Mouse (Mus musculus) lung, embryonic 14.5 days (tissue): ENCODE measurements at regions not wholly inside any gene's neighbourhood (a gene's known extent, or its start where the extent isn't known, plus 50 kb on each side); places are given as distances from the start of the nearest gene placed in this dataset.

Experiments
- ATAC-seq: fragments of 200-750 bp; cut with Nextera tagmentation; 2 replicates; pipeline ENCODE4 v1.8.0; 2017; ENCODE audit warnings: mild to moderate bottlenecking, moderate TSS enrichment, moderate library complexity; ENCODE audit not compliant: insufficient read depth
- DNase-seq: peaks from one replicate; pipeline ENCODE4 v3.0.0-alpha.2; 2015
- H3K27ac ChIP-seq: fragments of 300-500 bp; sonication (generic); 2 replicates; pipeline ENCODE4 v1.5.1; 2014; ENCODE audit warnings: low read depth, mild to moderate bottlenecking, moderate library complexity
- H3K27me3 ChIP-seq: fragments of 300-500 bp; sonication (generic); 2 replicates; pipeline ENCODE4 v1.6.1; 2014; ENCODE audit warnings: low read length, control low read depth; ENCODE audit not compliant: insufficient read depth
- H3K36me3 ChIP-seq: fragments of 300-500 bp; sonication (generic); 2 replicates; pipeline ENCODE4 v1.6.1; 2014; ENCODE audit warnings: control low read depth; ENCODE audit not compliant: insufficient read depth
- H3K4me1 ChIP-seq: fragments of 300-500 bp; sonication (generic); 2 replicates; pipeline ENCODE4 v1.6.1; 2014; ENCODE audit warnings: antibody characterized with exemption, control low read depth; ENCODE audit not compliant: insufficient read depth
- H3K4me2 ChIP-seq: fragments of 300-500 bp; sonication (generic); 2 replicates; pipeline ENCODE4 v1.6.1; 2014; ENCODE audit warnings: mild to moderate bottlenecking
- H3K4me3 ChIP-seq: fragments of 300-500 bp; sonication (generic); 2 replicates; pipeline ENCODE4 v1.5.1; 2014; ENCODE audit warnings: low read depth, low read length
- H3K9ac ChIP-seq: fragments of 300-500 bp; sonication (generic); 2 replicates; pipeline ENCODE4 v1.6.1; 2014
- H3K9me3 ChIP-seq: fragments of 300-500 bp; sonication (generic); 2 replicates; pipeline ENCODE4 v1.6.1; 2016; ENCODE audit warnings: low read depth, low read length, control low read depth
- CTCF ChIP-seq: IDR thresholded peaks from 2 replicates; pipeline ENCODE4 v1.5.1; 2016; ENCODE audit warnings: antibody characterized with exemption, low read depth
- WGBS: fragments of 180-500 bp; shearing (Covaris S2); extraction: QIAGEN DNeasy Blood & Tissue Kit; methylation state at CpG from one replicate; pipeline ENCODE4 v1.1.7; 2014; 5-methylcytosine and 5-hydroxymethylcytosine counted together

- Histone ChIP-seq H3K9ac (no peak overlapping the region), H3K27ac (no peak overlapping the region), H3K9me3 (no peaks in the 10 kb centered on the region), H3K4me1 (no peaks in the 10 kb centered on the region), H3K36me3 (no peaks in the 10 kb centered on the region), H3K27me3 (no peaks in the 10 kb centered on the region), H3K4me2 (no peak overlapping the region), H3K4me3 (no peak overlapping the region)
- ATAC-seq (no peak), DNase-seq (no peak)
- 89% methylated on average over 13 of the region's 13 CpGs for WGBS
- no peak for TF ChIP-seq CTCF
These were observed 457.1 kb downstream of the Tmem38b start for GRCm38 (mm10) chr4:54282934-54283333.

- Histone ChIP-seq H3K4me1 (no peaks in the 10 kb centered on the region), H3K4me2 (no peak overlapping the region), H3K36me3 (no peaks in the 10 kb centered on the region), H3K9me3 (no peaks in the 10 kb centered on the region), H3K27ac (no peak overlapping the region), H3K4me3 (no peak overlapping the region), H3K27me3 (no peaks in the 10 kb centered on the region), H3K9ac (no peak overlapping the region)
- DNase-seq (no peak), ATAC-seq (no peak)
- 73% methylated on average over 1 of the region's 1 CpGs for WGBS
- peak; percentile 15; the same call in 1 of the 2 replicates for TF ChIP-seq CTCF
These were observed 488.0 kb downstream of the Tmem38b start for GRCm38 (mm10) chr4:54313804-54314203.

- no peaks in the 10 kb centered on the region for H3K4me1 ChIP-seq
- no peak overlapping the region for H3K27ac ChIP-seq
- no peak overlapping the region for H3K4me3 ChIP-seq
- no peak for DNase-seq
- 59% methylated on average over 5 of the region's 5 CpGs for WGBS
- no peak for ATAC-seq
- TF ChIP-seq CTCF, result no peak
- no peaks in the 10 kb centered on the region for H3K36me3 ChIP-seq
- no peaks in the 10 kb centered on the region for H3K9me3 ChIP-seq
- no peak overlapping the region for H3K4me2 ChIP-seq
- H3K27me3 ChIP-seq, result no peaks in the 10 kb centered on the region
- no peak overlapping the region for H3K9ac ChIP-seq
These were observed 499.0 kb downstream of the Tmem38b start for GRCm38 (mm10) chr4:54324851-54325250.

- H3K4me1 ChIP-seq, result no peaks in the 10 kb centered on the region; the same call in 1 of the 2 replicates
- no peak for DNase-seq
- H3K4me3 ChIP-seq, result no peak overlapping the region
- H3K9ac ChIP-seq, result no peak overlapping the region
- no peak overlapping the region for H3K27ac ChIP-seq
- H3K4me2 ChIP-seq, result no peak overlapping the region
- H3K36me3 ChIP-seq, result no peaks in the 10 kb centered on the region
- no peaks in the 10 kb centered on the region for H3K27me3 ChIP-seq
- no peaks in the 10 kb centered on the region for H3K9me3 ChIP-seq
- TF ChIP-seq CTCF, result no peak
- 67% methylated on average over 5 of the region's 5 CpGs for WGBS
- no peak for ATAC-seq
These were observed 502.4 kb downstream of the Tmem38b start for GRCm38 (mm10) chr4:54328273-54328672.

- Histone ChIP-seq H3K9ac (no peak overlapping the region), H3K27me3 (no peaks in the 10 kb centered on the region), H3K9me3 (no peaks in the 10 kb centered on the region), H3K4me3 (no peak overlapping the region), H3K4me2 (no peak overlapping the region), H3K27ac (no peak overlapping the region), H3K4me1 (no peaks in the 10 kb centered on the region; the same call in 1 of the 2 replicates), H3K36me3 (no peaks in the 10 kb centered on the region)
- ATAC-seq (no peak), DNase-seq (peak; percentile 32)
- TF ChIP-seq CTCF, result peak; percentile 24; the same call in 1 of the 2 replicates
- WGBS, result 72% methylated on average over 17 of the region's 17 CpGs
These were observed 503.0 kb downstream of the Tmem38b start for GRCm38 (mm10) chr4:54328711-54329427.

GRCm38 (mm10) chr4:54330686-54331085, 504.8 kb downstream of the Tmem38b start:
- Histone ChIP-seq H3K27ac (no peak overlapping the region), H3K4me2 (no peak overlapping the region), H3K4me3 (no peak overlapping the region), H3K27me3 (no peaks in the 10 kb centered on the region), H3K4me1 (no peaks in the 10 kb centered on the region; the same call in 1 of the 2 replicates), H3K9me3 (no peaks in the 10 kb centered on the region), H3K36me3 (no peaks in the 10 kb centered on the region), H3K9ac (no peak overlapping the region)
- no peak for ATAC-seq
- TF ChIP-seq CTCF, result no peak
- 89% methylated on average over 3 of the region's 3 CpGs for WGBS
- DNase-seq, result no peak

- ATAC-seq (peak; percentile 54; the same call in 1 of the 2 replicates), DNase-seq (peak; percentile 69)
- Histone ChIP-seq H3K4me2 (0 out of 2 replicates have a peak overlapping the region, but pooled peaks have one; percentile 16), H3K9ac (no peak overlapping the region), H3K9me3 (no peaks in the 10 kb centered on the region), H3K27ac (peak overlapping the region; percentile 26; the same call in 1 of the 2 replicates), H3K4me3 (no peak overlapping the region), H3K36me3 (no peaks in the 10 kb centered on the region), H3K27me3 (no peaks in the 10 kb centered on the region), H3K4me1 (no peaks in the 10 kb centered on the region; the same call in 1 of the 2 replicates)
- WGBS, result 18% methylated on average over 12 of the region's 12 CpGs
- TF ChIP-seq CTCF, result no peak
These were observed 505.9 kb downstream of the Tmem38b start for GRCm38 (mm10) chr4:54331588-54332211.
